Mouse (Mus musculus) embryo, embryonic 9.5 days (tissue): ENCODE results near the gene Rnase13.

Experiments
- DNase-seq: peaks from one replicate; pipeline ENCODE4 v3.0.0-alpha.2; 2017; ENCODE audit errors: extremely low spot score

Gene Rnase13

GRCm38 (mm10) chr14:51913062-51913959, 9.3 kb downstream of the Rnase13 start:
- DNase-seq: peak; percentile 52

- DNase-seq: no peak
Measured at GRCm38 (mm10) chr14:51912391-51913061, 10.0 kb downstream of the Rnase13 start.

- no peak for DNase-seq
Measured at GRCm38 (mm10) chr14:51911301-51911700, 11.3 kb downstream of the Rnase13 start.

GRCm38 (mm10) chr14:51906102-51906501, 16.5 kb downstream of the Rnase13 start:
- DNase-seq: no peak

- no peak for DNase-seq
Measured at GRCm38 (mm10) chr14:51904706-51905105, 17.9 kb downstream of the Rnase13 start.

- DNase-seq: no peak
Measured at GRCm38 (mm10) chr14:51903782-51904181, 18.8 kb downstream of the Rnase13 start.

- DNase-seq: peak; percentile 79
Measured at GRCm38 (mm10) chr14:51902806-51903710, 19.5 kb downstream of the Rnase13 start.

- DNase-seq: no peak
Measured at GRCm38 (mm10) chr14:51899351-51899750, 23.2 kb downstream of the Rnase13 start.

GRCm38 (mm10) chr14:51896539-51897170, 25.9 kb downstream of the Rnase13 start:
- no peak for DNase-seq

- DNase-seq: no peak
Measured at GRCm38 (mm10) chr14:51896019-51896418, 26.6 kb downstream of the Rnase13 start.

GRCm38 (mm10) chr14:51895071-51895470, 27.5 kb downstream of the Rnase13 start:
- no peak for DNase-seq

GRCm38 (mm10) chr14:51893809-51894208, 28.8 kb downstream of the Rnase13 start:
- DNase-seq: no peak

- no peak for DNase-seq
Measured at GRCm38 (mm10) chr14:51893094-51893794, 29.3 kb downstream of the Rnase13 start.

GRCm38 (mm10) chr14:51892191-51892939, 30.2 kb downstream of the Rnase13 start, which contains the start of gene Slc39a2:
Slc39a2 (plus strand) TSS chr14:51892889.
- no peak for DNase-seq

- DNase-seq: no peak
Measured at GRCm38 (mm10) chr14:51889833-51890232, 32.7 kb downstream of the Rnase13 start.

- DNase-seq: no peak
Measured at GRCm38 (mm10) chr14:51886051-51886450, 36.5 kb downstream of the Rnase13 start.

GRCm38 (mm10) chr14:51884598-51885331, 37.8 kb downstream of the Rnase13 start, which contains the start of gene Mettl17:
Mettl17 (plus strand) TSS chr14:51884842.
- DNase-seq: peak; percentile 98

- DNase-seq: no peak
Measured at GRCm38 (mm10) chr14:51884031-51884544, 38.5 kb downstream of the Rnase13 start.

- peak; percentile 81 for DNase-seq
Measured at GRCm38 (mm10) chr14:51883527-51884030, 39.0 kb downstream of the Rnase13 start.
